ENCODE assay signal across 8 mouse cellular contexts in the genomic region with DNA sequence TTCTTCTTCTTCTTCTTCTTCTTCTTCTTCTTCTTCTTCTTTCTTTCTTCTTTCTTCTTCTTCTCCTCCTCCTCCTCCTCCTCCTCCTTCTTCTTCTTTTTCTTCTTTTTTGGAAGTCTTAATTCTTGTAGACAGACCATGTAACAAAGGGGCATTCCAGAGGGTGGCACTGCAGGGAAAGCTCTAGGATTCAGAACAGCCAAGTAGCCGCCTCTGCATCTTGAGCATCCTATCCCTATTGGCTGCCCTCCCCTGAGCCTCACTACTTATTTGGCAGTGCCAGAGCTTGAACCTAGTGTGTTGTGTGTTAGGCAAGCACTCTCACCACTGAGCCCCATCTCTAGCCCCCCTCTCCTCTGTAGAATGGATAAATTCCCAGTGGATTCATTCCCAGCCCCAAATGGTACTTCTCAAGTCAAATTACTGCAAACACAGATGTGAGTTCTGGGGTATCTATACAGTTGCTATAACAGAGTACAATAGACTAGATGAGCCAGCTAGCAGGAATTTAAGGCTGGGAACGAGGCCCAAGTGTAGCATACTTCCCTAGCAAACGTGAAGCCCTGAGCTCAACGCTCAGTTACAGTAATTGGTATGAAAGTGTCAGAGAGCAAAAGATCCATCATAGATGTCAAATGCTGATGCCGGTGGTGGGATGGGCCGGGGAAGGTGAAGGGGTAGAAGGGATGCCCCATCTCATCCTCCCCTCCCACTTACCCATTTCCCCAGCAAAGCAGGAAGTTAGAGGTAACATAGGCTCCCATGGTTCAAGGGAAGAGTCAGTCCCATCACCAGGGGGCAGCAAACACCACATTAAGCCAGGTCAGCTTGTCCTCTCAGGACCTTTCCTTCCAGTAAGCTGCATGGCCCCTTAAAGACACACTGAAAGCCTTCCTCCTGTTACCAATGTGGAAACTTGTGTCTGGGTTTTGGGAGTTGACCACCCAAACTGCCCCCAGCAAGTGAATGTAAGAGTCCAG. TPM values are rescaled to one million over a fixed set of nuclear protein-coding genes. Genes with fewer than 3 reads are reported as not detected.
A peak's percentile ranks its signal among the peaks of the same experiment; 100 is the strongest.
DNase-seq lines count a peak whose midpoint lies in the region; ATAC-seq and TF ChIP-seq lines count a peak whose summit lies in the region.

No protein-coding gene starts in this region.

- no peak overlapping the region for H3K27ac ChIP-seq in cortical plate, adult 2 months (ENCODE audit: insufficient read depth, low read length)
- no peak overlapping the region for H3K27ac ChIP-seq in heart, embryonic 10.5 days

- no peak for ATAC-seq in cerebellum, adult (ENCODE audit: insufficient number of reproducible peaks, low FRiP score, low TSS enrichment)
- peak; percentile 34 for ATAC-seq in activated CD4-positive, CD25-positive, alpha-beta regulatory T cell, adult 4 months

- TF ChIP-seq CTCF in cortical plate, adult 2 months (IDR thresholded peaks at IDR 0.05; ENCODE audit: extremely low read depth, insufficient read depth, low read length), result peak; percentile 97

- 40% methylated on average over 6 of the region's 6 CpGs for WGBS in heart, embryonic 10.5 days

- no peaks in the 10 kb centered on the region for H3K9me3 ChIP-seq in heart, embryonic 10.5 days

- H3K36me3 ChIP-seq in heart, embryonic 10.5 days, result no peaks in the 10 kb centered on the region

- TF ChIP-seq POLR2A in cortical plate, adult 2 months (IDR thresholded peaks at IDR 0.05; ENCODE audit: extremely low read depth, insufficient read depth, low read length), result no peak

- H3K27me3 ChIP-seq in heart, embryonic 10.5 days (ENCODE audit: insufficient read depth, poor library complexity, severe bottlenecking), result 0 out of 2 replicates have a peak, but pooled peaks cover 2% of the 10 kb centered on the region

- peak; percentile 53 for DNase-seq in cerebellum, adult 11 months
- peak; percentile 92 for DNase-seq in heart, embryonic 10.5 days (ENCODE audit: low spot score)
- peak; percentile 76 to 79 for DNase-seq in layer of hippocampus, postnatal 36 days
- DNase-seq in mesoderm, embryonic 11.5 days (ENCODE audit: low read depth, low spot score), result peak; percentile 86
- peak; percentile 64 to 79 for DNase-seq in spleen, postnatal 14 days (ENCODE audit: low spot score in 2 of 2)

- H3K4me1 ChIP-seq in cortical plate, adult 2 months (ENCODE audit: control insufficient read depth, insufficient read depth, low read length), result no peaks in the 10 kb centered on the region
- peaks cover 26% of the 10 kb centered on the region for H3K4me1 ChIP-seq in heart, embryonic 10.5 days

- no peak overlapping the region for H3K4me3 ChIP-seq in cortical plate, adult 2 months (ENCODE audit: insufficient read depth, low read length)
- no peak overlapping the region for H3K4me3 ChIP-seq in heart, embryonic 10.5 days

RNA-seq across cellular contexts. Expression of a gene that starts 3.2 kb away (rescaled TPM):
- polyA plus RNA-seq in activated CD4-positive, CD25-positive, alpha-beta regulatory T cell, adult 4 months (2017; shearing (Covaris generic)), result 1 to 10 TPM; 5.4 TPM
- 37.7 and 39.5 TPM in 2 replicates for polyA plus RNA-seq in cortical plate, adult 2 months (2012; rRNA removed)
- polyA plus RNA-seq in heart, embryonic 10.5 days (2016; fragmentation: Nextera tagmentation; extraction: Ambion mirVana), result 14.6 and 18.4 TPM in 2 replicates
- 10 to 100 TPM; 53.5 to 54.3 TPM for total RNA-seq in layer of hippocampus, postnatal 36 days (2021)

RNA-seq across cellular contexts. Expression of a gene that starts 8.3 kb away (rescaled TPM):
- not detected for polyA plus RNA-seq in activated CD4-positive, CD25-positive, alpha-beta regulatory T cell, adult 4 months (2017; shearing (Covaris generic))
- polyA plus RNA-seq in cortical plate, adult 2 months (2012; rRNA removed), result 0.21 and 0.35 TPM in 2 replicates
- polyA plus RNA-seq in heart, embryonic 10.5 days (2016; fragmentation: Nextera tagmentation; extraction: Ambion mirVana), result not detected in 2 replicates
- not detected for total RNA-seq in layer of hippocampus, postnatal 36 days (2021)
